Mouse (Mus musculus) adrenal gland, postnatal 14 days (tissue): ENCODE results near the gene Lrp1. TPM values are rescaled to one million over a fixed set of nuclear protein-coding genes. Genes with fewer than 3 reads are reported as not detected.

Source experiments
- DNase-seq: peaks from one replicate; pipeline ENCODE4 v3.0.0; 2021; ENCODE audit warnings: mixed read lengths
- total RNA-seq: library from RNA; stranded (reverse); gene quantifications from 2 replicates; pipeline ENCODE4 v1.2.3, GENCODE M21; 2021

The Lrp1 gene
- total RNA-seq, 1 experiment from 2014 or later: 201 TPM

- DNase-seq: no peak
Measured at GRCm38 (mm10) chr10:127500894-127501893, 119.8 kb downstream of the Lrp1 start, which contains the start of gene Stac3. Gene Stac3, plus strand, starts transcription at chr10:127501686.

DNA sequence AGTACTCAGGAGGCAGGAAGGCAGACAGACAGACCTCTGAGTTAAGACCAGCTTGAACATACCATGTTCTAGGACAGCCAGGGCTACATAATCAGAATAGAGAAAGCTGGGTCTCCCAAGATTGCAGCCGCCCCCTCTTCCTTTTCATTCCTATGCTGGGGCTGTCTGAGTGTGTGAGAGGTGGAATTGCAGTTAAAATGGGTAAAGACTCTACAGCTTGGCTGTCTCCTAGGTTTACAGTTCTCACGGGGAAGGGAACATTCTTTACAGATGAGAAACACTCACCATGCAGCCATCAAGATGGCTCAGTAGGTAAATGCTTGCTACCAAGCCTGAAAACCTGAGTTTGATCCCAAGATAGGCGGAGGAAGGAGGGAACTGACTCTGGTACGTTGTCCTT, 120.9 kb downstream of the Lrp1 start:
- DNase-seq: no peak

GRCm38 (mm10) chr10:127499516-127499915, 121.4 kb downstream of the Lrp1 start:
- no peak for DNase-seq

- DNase-seq: no peak
Measured at GRCm38 (mm10) chr10:127496156-127496555, 124.8 kb downstream of the Lrp1 start.

DNA sequence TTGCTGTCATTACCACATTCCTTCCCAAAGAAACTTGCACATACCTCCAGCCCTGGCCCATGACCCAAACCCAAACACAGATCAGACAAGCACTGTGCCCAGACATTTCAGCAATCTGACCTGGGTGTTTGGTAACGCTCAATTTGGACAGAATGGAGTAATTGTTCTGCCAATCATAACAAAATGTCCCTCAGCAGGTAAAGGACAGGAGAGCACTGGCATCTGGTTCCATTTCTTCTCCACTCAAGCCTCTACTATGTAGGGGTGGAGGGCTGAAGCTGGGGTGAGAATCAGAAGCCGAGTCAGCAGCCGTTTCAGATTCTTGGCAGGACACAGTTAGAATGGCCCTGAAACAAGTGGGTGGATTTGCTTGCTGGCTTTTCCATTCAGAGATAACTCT, 128.8 kb downstream of the Lrp1 start:
- no peak for DNase-seq

GRCm38 (mm10) chr10:127491128-127491512, 129.8 kb downstream of the Lrp1 start:
- DNase-seq: no peak

GRCm38 (mm10) chr10:127490160-127491127, 130.5 kb downstream of the Lrp1 start:
- DNase-seq: no peak

- DNase-seq: no peak
Measured at GRCm38 (mm10) chr10:127488856-127489255, 132.1 kb downstream of the Lrp1 start.

Other genes starting within 250 kb of the Lrp1 start
- gene R3hdm2, start 240.8 kb downstream of the Lrp1 start, total RNA-seq: 113 TPM in 2 replicates
- gene Stac3, start 119.5 kb downstream of the Lrp1 start, total RNA-seq: 1.7 and 2.7 TPM in 2 replicates
- 53.5 and 55.7 TPM in 2 replicates for gene Ndufa4l2, start 106.2 kb downstream of the Lrp1 start, total RNA-seq
- 50.9 and 57.3 TPM in 2 replicates for gene Shmt2, start 98.7 kb downstream of the Lrp1 start, total RNA-seq
- gene Nxph4, start 86.6 kb downstream of the Lrp1 start, total RNA-seq: 7.4 and 8.0 TPM in 2 replicates
- gene Stat6, start 21.8 kb upstream of the Lrp1 start, total RNA-seq: 75.0 and 89.4 TPM in 2 replicates
- 9.2 and 9.4 TPM in 2 replicates for gene Nemp1, start 45.8 kb upstream of the Lrp1 start, total RNA-seq
- gene Nab2, start 47.4 kb upstream of the Lrp1 start, total RNA-seq: 23.7 and 24.6 TPM in 2 replicates
- 1.5 and 1.9 TPM in 2 replicates for gene Myo1a, start 84.0 kb upstream of the Lrp1 start, total RNA-seq
- gene Tac2, start 103.3 kb upstream of the Lrp1 start, total RNA-seq: not detected in 2 replicates
- 11.6 and 12.2 TPM in 2 replicates for gene Zbtb39, start 118.4 kb upstream of the Lrp1 start, total RNA-seq
- 12.0 and 14.2 TPM in 2 replicates for gene Gpr182, start 130.6 kb upstream of the Lrp1 start, total RNA-seq
- gene Rdh1, start 138.6 kb upstream of the Lrp1 start, total RNA-seq: 0.94 and 1.9 TPM in 2 replicates
- 1.4 and 2.6 TPM in 2 replicates for gene Rdh16f1, start 138.6 kb upstream of the Lrp1 start, total RNA-seq
- 1.5 and 21.4 TPM in 2 replicates for gene Rdh9, start 155.2 kb upstream of the Lrp1 start, total RNA-seq
- gene Rdh16, start 180.0 kb upstream of the Lrp1 start, total RNA-seq: 0.64 and 1.7 TPM in 2 replicates
- gene Rdh19, start 228.8 kb upstream of the Lrp1 start, total RNA-seq: not detected in 2 replicates
- 1.4 TPM in 1 of 2 replicates, not detected in the other for gene Rdh16f2, start 245.3 kb upstream of the Lrp1 start, total RNA-seq